Mouse (Mus musculus) lung, adult 2 months (tissue): Measurements from ENCODE around the gene Mgmt.

ENCODE experiments used
- CTCF ChIP-seq: fragments of 200-500 bp; IDR thresholded peaks from 2 replicates; pipeline ENCODE4 v1.5.1; 2011; ENCODE audit warnings: mild to moderate bottlenecking, low read length, control low read depth; ENCODE audit not compliant: insufficient read depth
- POLR2A ChIP-seq: fragments of 200-500 bp; IDR thresholded peaks from 2 replicates; pipeline ENCODE4 v1.6.1; 2011; ENCODE audit warnings: low read depth, mild to moderate bottlenecking, control low read depth, low read length, borderline replicate concordance; ENCODE audit errors: extremely low read depth

- TF ChIP-seq CTCF (no peak), POLR2A (no peak)
Observed at GRCm38 (mm10) chr7:137002431-137002830, 108.0 kb downstream of the Mgmt start.
